Mouse (Mus musculus) testis, adult 2 months (tissue): ENCODE measurements at regions not wholly inside any gene's neighbourhood (a gene's known extent, or its start where the extent isn't known, plus 50 kb on each side); places are given as distances from the start of the nearest gene placed in this dataset.

Experiments used
- H3K27ac ChIP-seq: fragments of 200-500 bp; 2 replicates; pipeline ENCODE4 v1.5.1; 2012; ENCODE audit warnings: low read depth, low read length; ENCODE audit not compliant: control insufficient read depth, insufficient read depth
- H3K27me3 ChIP-seq: fragments of 200-500 bp; 2 replicates; pipeline ENCODE4 v1.6.1; 2012; ENCODE audit warnings: mild to moderate bottlenecking, low read length, moderate library complexity; ENCODE audit not compliant: control insufficient read depth, insufficient read depth
- H3K36me3 ChIP-seq: fragments of 200-500 bp; 2 replicates; pipeline ENCODE4 v1.6.1; 2012; ENCODE audit warnings: mild to moderate bottlenecking, low read length; ENCODE audit not compliant: control insufficient read depth, insufficient read depth
- H3K4me1 ChIP-seq: fragments of 200-500 bp; 2 replicates; pipeline ENCODE4 v1.6.1; 2012; ENCODE audit warnings: low read length; ENCODE audit not compliant: control insufficient read depth, insufficient read depth
- H3K4me3 ChIP-seq: fragments of 200-500 bp; 2 replicates; pipeline ENCODE4 v1.5.1; 2012; ENCODE audit warnings: low read depth, mild to moderate bottlenecking, low read length, moderate library complexity, mixed read lengths; ENCODE audit not compliant: control insufficient read depth
- CTCF ChIP-seq: fragments of 200-500 bp; IDR thresholded peaks from 2 replicates; pipeline ENCODE4 v1.5.1; 2012; ENCODE audit warnings: low read depth, mild to moderate bottlenecking, inconsistent platforms, low read length, moderate library complexity; ENCODE audit not compliant: control insufficient read depth, insufficient read depth, insufficient replicate concordance
- POLR2A ChIP-seq: fragments of 200-500 bp; IDR thresholded peaks from 2 replicates; pipeline ENCODE4 v1.6.1; 2012; ENCODE audit warnings: low read depth, mild to moderate bottlenecking, inconsistent platforms, low read length, moderate library complexity; ENCODE audit not compliant: control insufficient read depth

DNA sequence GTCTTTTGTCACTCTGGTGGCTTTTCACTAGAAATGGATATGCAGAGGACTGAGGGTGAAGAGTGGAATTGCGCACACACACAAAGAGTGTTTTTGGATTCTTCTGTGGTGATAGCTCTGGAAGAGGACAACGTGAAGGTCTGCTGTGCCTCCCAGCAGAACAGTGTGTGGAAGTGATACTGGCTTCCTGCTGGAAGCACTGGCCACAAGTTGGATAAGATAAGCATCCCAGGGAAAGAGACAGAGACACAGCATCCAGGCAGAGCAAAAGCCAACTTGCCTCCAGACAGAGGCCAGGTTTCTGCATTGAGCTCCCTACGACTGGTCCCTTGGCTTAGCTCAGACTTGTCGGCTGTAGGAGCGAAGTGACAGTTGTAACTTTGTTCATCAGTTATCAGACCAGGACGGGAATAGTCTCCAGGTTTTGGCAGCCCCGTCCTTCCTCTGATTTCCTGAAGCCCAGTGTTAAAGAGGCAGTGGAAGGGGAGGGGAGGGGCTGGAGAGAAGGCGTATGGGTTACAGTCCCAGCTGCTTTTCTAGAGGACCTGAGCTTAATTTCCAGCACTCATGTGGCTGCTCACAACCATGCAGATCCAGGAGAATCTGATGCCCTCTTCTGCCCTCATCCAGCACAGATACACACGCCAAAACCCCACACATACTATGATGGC, 89.2 kb downstream of the Tmem170b start:
- H3K4me1 ChIP-seq = peaks cover 2% of the 10 kb centered on the region; the same call in 1 of the 2 replicates
- H3K4me3 ChIP-seq = no peak overlapping the region
- H3K27ac ChIP-seq = no peak overlapping the region
- H3K36me3 ChIP-seq = no peaks in the 10 kb centered on the region
- no peaks in the 10 kb centered on the region for H3K27me3 ChIP-seq
- no peak for TF ChIP-seq POLR2A
- no peak for TF ChIP-seq CTCF

DNA sequence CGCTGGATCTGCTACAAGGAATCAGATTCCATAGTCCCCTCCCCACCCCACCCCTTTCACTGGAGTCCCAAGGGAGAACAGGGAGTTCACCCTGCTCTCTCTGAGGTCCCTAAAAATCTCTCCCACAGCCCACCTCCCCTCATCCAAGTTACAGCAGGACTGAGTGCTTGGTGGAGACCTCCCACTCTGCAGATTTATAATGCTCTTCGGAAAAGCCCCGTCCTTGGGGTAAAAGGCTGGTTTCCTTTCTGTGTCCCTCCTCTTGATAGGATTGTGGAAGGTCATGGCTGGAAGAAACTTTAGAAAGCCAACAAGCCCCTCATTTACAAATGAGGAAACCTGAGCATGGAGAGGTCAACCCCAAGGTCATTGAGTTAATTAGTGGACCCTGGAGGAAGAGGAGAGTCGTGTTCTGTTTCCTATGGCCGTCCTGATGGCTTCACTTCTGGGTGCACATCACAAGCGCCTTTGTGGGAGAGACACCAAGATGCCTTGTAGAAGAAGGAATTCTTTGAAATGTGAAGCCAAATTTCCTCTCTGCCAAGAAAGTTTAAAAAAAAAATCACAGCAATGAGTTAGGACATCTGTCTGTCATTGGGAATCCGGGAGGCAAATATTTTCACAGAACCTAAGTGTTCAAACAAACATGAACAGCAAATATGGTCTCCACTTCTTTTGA, 91.2 kb downstream of the Tmem170b start:
- H3K4me1 ChIP-seq = peaks cover 2% of the 10 kb centered on the region; the same call in 1 of the 2 replicates
- no peak overlapping the region for H3K27ac ChIP-seq
- no peak overlapping the region for H3K4me3 ChIP-seq
- H3K36me3 ChIP-seq = no peaks in the 10 kb centered on the region
- TF ChIP-seq CTCF = no peak
- no peak for TF ChIP-seq POLR2A
- no peaks in the 10 kb centered on the region for H3K27me3 ChIP-seq

DNA sequence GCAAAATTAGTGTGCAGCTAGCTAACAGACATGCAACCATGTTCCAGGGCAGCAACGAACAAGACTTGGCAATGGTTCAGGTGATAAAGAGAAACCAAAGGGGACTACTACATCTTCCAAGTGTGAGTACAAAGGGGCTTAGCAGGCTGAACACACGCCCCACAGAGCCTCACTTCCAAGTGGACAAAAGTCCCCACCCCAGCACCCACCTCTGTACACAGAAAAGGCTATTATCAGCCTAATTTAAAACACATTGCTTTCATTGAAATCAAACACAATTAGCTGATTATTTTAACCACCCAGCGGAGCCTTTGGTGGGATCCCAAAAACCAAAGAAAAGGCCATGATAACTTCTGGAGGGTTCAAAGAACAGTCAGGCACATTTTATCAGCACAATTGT, 95.6 kb downstream of the Tmem170b start:
- no peaks in the 10 kb centered on the region for H3K27me3 ChIP-seq
- no peak overlapping the region for H3K27ac ChIP-seq
- no peaks in the 10 kb centered on the region for H3K36me3 ChIP-seq
- no peak for TF ChIP-seq POLR2A
- TF ChIP-seq CTCF = no peak
- H3K4me3 ChIP-seq = no peak overlapping the region
- no peaks in the 10 kb centered on the region for H3K4me1 ChIP-seq

DNA sequence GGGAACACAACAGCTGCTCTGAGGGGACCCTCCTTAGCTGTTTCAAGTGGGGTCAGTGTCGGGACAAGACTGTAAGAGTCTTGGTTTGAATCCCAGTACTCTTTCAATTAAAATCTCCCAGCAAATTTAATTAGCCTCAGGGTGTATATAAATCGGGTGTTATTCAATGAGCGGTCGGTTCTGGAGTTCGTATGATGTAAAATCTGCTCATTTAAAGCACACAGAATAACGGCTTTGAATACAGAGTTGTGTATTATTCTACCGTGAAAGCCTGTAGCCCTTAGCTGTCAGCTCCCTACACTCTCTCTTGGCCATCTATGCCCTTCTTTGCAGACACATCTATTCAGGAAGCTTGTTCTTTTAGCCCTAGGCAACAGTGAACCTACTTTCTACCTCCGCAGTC, 96.1 kb downstream of the Tmem170b start:
- Histone ChIP-seq H3K27ac (no peak overlapping the region), H3K4me3 (no peak overlapping the region), H3K4me1 (no peaks in the 10 kb centered on the region), H3K27me3 (no peaks in the 10 kb centered on the region), H3K36me3 (no peaks in the 10 kb centered on the region)
- TF ChIP-seq CTCF (no peak), POLR2A (no peak)

DNA sequence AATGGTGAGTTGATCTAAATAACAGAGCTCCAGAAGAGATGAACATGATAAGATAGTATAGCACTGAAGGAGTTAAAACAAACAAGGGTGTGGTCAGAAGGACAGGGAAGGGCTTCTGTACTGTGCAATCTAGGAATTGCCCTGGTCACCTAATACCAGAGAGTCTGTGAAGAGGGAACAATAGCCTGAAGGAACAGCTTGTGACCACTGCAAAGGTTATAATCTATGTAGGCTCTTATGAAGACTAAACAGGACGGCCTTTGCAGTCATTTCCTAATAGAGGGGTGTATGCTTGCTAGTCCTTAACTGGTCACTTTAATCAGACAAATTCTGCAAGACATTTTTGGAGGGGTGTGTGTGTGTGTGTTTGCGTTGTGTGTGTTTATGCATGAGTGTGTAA, 97.5 kb downstream of the Tmem170b start:
- Histone ChIP-seq H3K36me3 (no peaks in the 10 kb centered on the region), H3K27me3 (no peaks in the 10 kb centered on the region), H3K4me3 (no peak overlapping the region), H3K4me1 (no peaks in the 10 kb centered on the region), H3K27ac (no peak overlapping the region)
- TF ChIP-seq CTCF = no peak
- TF ChIP-seq POLR2A = no peak

DNA sequence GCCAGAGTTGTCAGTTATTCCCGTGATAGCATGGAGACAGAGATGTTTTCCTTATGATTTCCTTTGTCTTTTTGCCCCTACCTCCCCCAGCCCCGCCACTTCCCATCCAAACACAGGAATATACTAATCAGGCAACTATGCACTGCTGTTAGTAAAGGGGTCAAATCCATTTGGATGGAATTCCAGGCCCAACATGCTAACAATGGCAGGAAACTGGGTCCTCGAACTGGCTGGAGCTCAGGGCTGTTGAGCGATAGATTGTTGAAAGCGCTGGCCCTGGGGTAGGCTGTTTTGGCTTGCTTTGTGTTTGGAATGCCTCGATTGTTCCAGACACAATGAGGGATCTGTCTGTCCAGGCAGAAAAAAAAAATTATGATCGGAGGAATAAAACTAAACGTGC, 97.9 kb downstream of the Tmem170b start:
- Histone ChIP-seq H3K36me3 (no peaks in the 10 kb centered on the region), H3K27me3 (no peaks in the 10 kb centered on the region), H3K4me3 (no peak overlapping the region), H3K27ac (no peak overlapping the region), H3K4me1 (no peaks in the 10 kb centered on the region)
- no peak for TF ChIP-seq POLR2A
- TF ChIP-seq CTCF = no peak

DNA sequence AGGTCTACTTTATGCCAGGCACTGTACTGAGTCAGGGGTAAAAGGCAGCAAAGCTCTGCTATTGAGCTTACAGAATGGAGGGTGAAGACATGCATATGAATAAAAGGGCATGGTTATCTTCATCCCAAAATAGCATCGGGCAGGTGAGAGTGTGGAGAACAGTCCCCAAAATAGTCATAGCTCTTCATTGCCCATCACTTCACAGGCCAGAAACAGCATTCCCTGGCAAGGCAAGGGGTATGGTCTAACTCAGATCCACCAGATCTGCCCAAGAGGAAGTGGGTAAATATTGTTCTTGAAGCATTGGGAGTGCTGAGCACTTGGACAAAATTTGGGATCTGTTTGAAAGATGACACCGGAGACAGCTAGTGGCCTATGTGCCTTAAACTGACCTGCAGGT, 99.1 kb downstream of the Tmem170b start:
- H3K27ac ChIP-seq = no peak overlapping the region
- TF ChIP-seq CTCF (no peak), POLR2A (no peak)
- H3K36me3 ChIP-seq = no peaks in the 10 kb centered on the region
- no peaks in the 10 kb centered on the region for H3K27me3 ChIP-seq
- 0 out of 2 replicates have a peak, but pooled peaks cover 1% of the 10 kb centered on the region for H3K4me1 ChIP-seq
- H3K4me3 ChIP-seq = no peak overlapping the region

DNA sequence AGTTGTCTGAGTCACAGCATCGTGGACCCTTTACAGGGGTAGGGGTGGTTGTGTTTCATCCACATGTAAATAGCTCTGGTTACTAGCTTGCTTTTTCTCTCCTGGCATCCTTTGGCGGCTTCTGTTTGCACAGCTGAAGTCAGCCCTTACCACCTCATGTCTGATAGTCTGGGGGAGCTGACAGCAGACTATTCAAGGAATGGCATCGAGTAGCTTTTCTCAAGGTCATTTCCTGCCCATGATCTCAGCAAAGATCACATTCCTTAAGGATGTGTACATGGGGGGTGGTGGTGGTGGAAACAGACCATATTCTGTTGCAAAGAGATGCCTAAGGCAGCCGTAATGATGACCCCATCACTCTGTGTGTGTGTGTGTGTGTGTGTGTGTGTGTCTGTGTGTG, 99.9 kb downstream of the Tmem170b start:
- no peaks in the 10 kb centered on the region for H3K27me3 ChIP-seq
- H3K4me1 ChIP-seq = 0 out of 2 replicates have a peak, but pooled peaks cover 2% of the 10 kb centered on the region
- H3K4me3 ChIP-seq = no peak overlapping the region
- H3K27ac ChIP-seq = no peak overlapping the region
- no peaks in the 10 kb centered on the region for H3K36me3 ChIP-seq
- TF ChIP-seq CTCF = no peak
- no peak for TF ChIP-seq POLR2A
